Mouse (Mus musculus): ENCODE measurements around the gene Tmem145. TPM values are rescaled to one million over a fixed set of nuclear protein-coding genes. Genes with fewer than 3 reads are reported as not detected.
"Not testable (repeated sequence)": the region's sequence is repeated elsewhere in the genome, so short reads cannot be mapped to it uniquely, and the experiment has no call there.

Tmem145 gene
- total RNA-seq, 2 experiments from 2014 or later: 4.0 to 5.4 TPM

- DNase-seq (ENCODE audit: low spot score in 2 of 2): no peak
Observed at GRCm38 (mm10) chr7:25317446-25317999, 11.6 kb downstream of the Tmem145 start.

- DNase-seq (ENCODE audit: low spot score in 2 of 2): no peak
Observed at GRCm38 (mm10) chr7:25322058-25322484, 16.2 kb downstream of the Tmem145 start.

- no peak for DNase-seq (ENCODE audit: low spot score in 2 of 2)
Observed at GRCm38 (mm10) chr7:25323219-25323618, 17.3 kb downstream of the Tmem145 start.

- DNase-seq (ENCODE audit: low spot score in 2 of 2): not testable (repeated sequence)
Observed at GRCm38 (mm10) chr7:25325431-25325830, 19.5 kb downstream of the Tmem145 start.

GRCm38 (mm10) chr7:25326233-25326632, 20.3 kb downstream of the Tmem145 start:
- DNase-seq (ENCODE audit: low spot score in 2 of 2): no peak

GRCm38 (mm10) chr7:25333596-25334307, 27.8 kb downstream of the Tmem145 start:
- DNase-seq (ENCODE audit: low spot score in 2 of 2): peak; percentile 53 to 61

- no peak for DNase-seq (ENCODE audit: low spot score in 2 of 2)
Observed at GRCm38 (mm10) chr7:25334472-25334871, 28.6 kb downstream of the Tmem145 start.

GRCm38 (mm10) chr7:25339329-25339728, 33.4 kb downstream of the Tmem145 start:
- no peak for DNase-seq (ENCODE audit: low spot score in 2 of 2)

- DNase-seq (ENCODE audit: low spot score in 2 of 2): no peak
Observed at GRCm38 (mm10) chr7:25341000-25341784, 35.3 kb downstream of the Tmem145 start.

- DNase-seq (ENCODE audit: low spot score in 2 of 2): no peak
Observed at GRCm38 (mm10) chr7:25348861-25349260, 43.0 kb downstream of the Tmem145 start.

- DNase-seq (ENCODE audit: low spot score in 2 of 2): no peak
Observed at GRCm38 (mm10) chr7:25358721-25359206, 52.9 kb downstream of the Tmem145 start.

GRCm38 (mm10) chr7:25363151-25363550, 57.2 kb downstream of the Tmem145 start:
- DNase-seq (ENCODE audit: low spot score in 2 of 2): no peak

GRCm38 (mm10) chr7:25363632-25364031, 57.7 kb downstream of the Tmem145 start:
- DNase-seq (ENCODE audit: low spot score in 2 of 2): no peak

Other genes starting within 250 kb of the Tmem145 start
- 10 to 100 TPM; 38.1 to 45.1 TPM for gene Grik5, start 233.8 kb upstream of the Tmem145 start, total RNA-seq (2021)
- 10 to 100 TPM; 22.3 to 24.4 TPM for gene Zfp574, start 233.5 kb upstream of the Tmem145 start, total RNA-seq (2021)
- gene Pou2f2, start 126.4 kb upstream of the Tmem145 start, total RNA-seq (2021): 1 to 10 TPM; 3.7 to 4.1 TPM
- 10 to 100 TPM; 15.6 to 16.4 TPM for gene Dedd2, start 85.5 kb upstream of the Tmem145 start, total RNA-seq (2021)
- 10 to 100 TPM; 15.9 to 16.3 TPM for gene Zfp526, start 84.7 kb upstream of the Tmem145 start, total RNA-seq (2021)
- 10 to 100 TPM; 84.8 to 89.3 TPM for gene Gsk3a, start 68.3 kb upstream of the Tmem145 start, total RNA-seq (2021)
- gene Erf, start 55.3 kb upstream of the Tmem145 start, total RNA-seq (2021): 10 to 100 TPM; 47.5 to 50.4 TPM
- 100 to 1,000 TPM; 162 to 174 TPM for gene Cic, start 38.4 kb upstream of the Tmem145 start, total RNA-seq (2021)
- gene Pafah1b3, start 8.1 kb upstream of the Tmem145 start, total RNA-seq (2021): 10 to 100 TPM; 62.9 to 70.0 TPM
- gene Prr19, start 4.7 kb upstream of the Tmem145 start, total RNA-seq (2021): not detected
- gene Megf8, start 11.1 kb downstream of the Tmem145 start, total RNA-seq (2021): 10 to 100 TPM; 51.4 to 55.6 TPM
- gene Cnfn, start 63.6 kb downstream of the Tmem145 start, total RNA-seq (2021): not detected
- gene Lipe, start 92.6 kb downstream of the Tmem145 start, total RNA-seq (2021): 100 to 1,000 TPM; 139 to 178 TPM
- gene Cxcl17, start 106.8 kb downstream of the Tmem145 start, total RNA-seq (2021): not detected
- gene Ceacam1, start 171.5 kb downstream of the Tmem145 start, total RNA-seq (2021): 10 to 100 TPM; 14.9 to 21.4 TPM
- gene Ceacam2, start 233.8 kb downstream of the Tmem145 start, total RNA-seq (2021): 1 to 10 TPM; 1.7 to 1.9 TPM

All from adrenal gland, postnatal 4 days (tissue).